In genomic region chr10:68204391-68204790, GRCm38 (mm10) we compare ENCODE assay signal across 20 mouse cellular contexts.
"Had no signal": no experiment of that assay in that cellular context is flagged by ENCODE, and none has a peak within 500 bp of the region (broad histone marks: within the 10 kb centered on the region; RNA-seq: fewer than 3 reads in every experiment).

No protein-coding gene starts in this region.

- ATAC-seq: liver, postnatal 0 days had no signal

- DNase-seq: kidney, adult 8-10 months; kidney, postnatal 10 days; kidney, postnatal 36 days; layer of hippocampus, postnatal 36 days; left cerebral cortex, postnatal 4 days; liver, postnatal 0 days; lung, postnatal 10 days; lung, postnatal 4 days; midbrain, embryonic 14.5 days; thymus, adult 2 months; thymus, postnatal 14 days; thymus, postnatal 4 days had no signal

- H3K4me3 ChIP-seq: kidney, embryonic 15.5 days; left cerebral cortex, adult 2 months; limb, embryonic 12.5 days; limb, embryonic 15.5 days; lung, embryonic 15.5 days had no signal

- H3K27ac ChIP-seq: kidney, embryonic 15.5 days; left cerebral cortex, adult 2 months; limb, embryonic 12.5 days; limb, embryonic 15.5 days; liver, embryonic 14.5 days; lung, embryonic 15.5 days had no signal

- H3K9ac ChIP-seq: kidney, embryonic 15.5 days; limb, embryonic 12.5 days; limb, embryonic 15.5 days; liver, embryonic 14.5 days; liver, postnatal 0 days; lung, embryonic 15.5 days had no signal

- H3K4me2 ChIP-seq: kidney, embryonic 15.5 days; limb, embryonic 12.5 days; limb, embryonic 15.5 days; liver, embryonic 11.5 days; lung, embryonic 15.5 days; midbrain, embryonic 11.5 days had no signal

- H3K27me3 ChIP-seq: kidney, embryonic 15.5 days; limb, embryonic 12.5 days; limb, embryonic 15.5 days; lung, embryonic 15.5 days had no signal

- H3K9me3 ChIP-seq: kidney, embryonic 15.5 days; limb, embryonic 12.5 days; limb, embryonic 15.5 days; lung, embryonic 15.5 days had no signal
